22 mouse cellular contexts compared by ENCODE assay signal in genomic region chr13:45052805-45053204, GRCm38 (mm10). TPM values are rescaled to one million over a fixed set of nuclear protein-coding genes. Genes with fewer than 3 reads are reported as not detected.
"Had no signal": no experiment of that assay in that cellular context is flagged by ENCODE, and none has a peak within 500 bp of the region (broad histone marks: within the 10 kb centered on the region; RNA-seq: fewer than 3 reads in every experiment).

No protein-coding gene starts in this region.

- ATAC-seq: liver, postnatal 0 days; lung, postnatal 0 days; midbrain, embryonic 13.5 days; midbrain, embryonic 15.5 days had no signal

- H3K4me2 ChIP-seq: lung, embryonic 14.5 days; midbrain, embryonic 11.5 days; midbrain, embryonic 13.5 days; midbrain, embryonic 15.5 days; neural tube, embryonic 12.5 days had no signal

- H3K36me3 ChIP-seq: midbrain, embryonic 13.5 days; midbrain, embryonic 15.5 days; neural tube, embryonic 12.5 days had no signal

- H3K27ac ChIP-seq: macrophage; midbrain, embryonic 13.5 days; midbrain, embryonic 15.5 days; neural tube, embryonic 12.5 days had no signal

- DNase-seq: liver, postnatal 0 days; lung, embryonic 14.5 days; lung, postnatal 14 days; lung, postnatal 36 days; right cerebral cortex, postnatal 14 days; spleen, adult 18-20 months; thymus, adult 18-20 months; thymus, postnatal 14 days; thymus, postnatal 36 days had no signal

- H3K9ac ChIP-seq: liver, postnatal 0 days; lung, embryonic 14.5 days; midbrain, embryonic 13.5 days; midbrain, embryonic 15.5 days; neural tube, embryonic 12.5 days had no signal

- H3K4me3 ChIP-seq: megakaryocyte, embryonic 14.5 days; midbrain, embryonic 13.5 days; midbrain, embryonic 15.5 days; neural tube, embryonic 12.5 days had no signal

- H3K27me3 ChIP-seq: midbrain, embryonic 13.5 days; midbrain, embryonic 15.5 days; neural tube, embryonic 12.5 days had no signal

- H3K9me3 ChIP-seq: midbrain, embryonic 13.5 days; midbrain, embryonic 15.5 days; neural tube, embryonic 12.5 days had no signal

- H3K4me1 ChIP-seq: midbrain, embryonic 13.5 days; midbrain, embryonic 15.5 days; neural tube, embryonic 12.5 days had no signal

RNA-seq across cellular contexts. Expression of gene Gm9817, which starts 25.7 kb away (rescaled TPM):
- total RNA-seq: megakaryocyte progenitor cell, adult 5-6 weeks; midbrain, postnatal 0 days; monocyte, adult 5-6 weeks; neutrophil, adult 5-6 weeks had no signal
- polyA plus RNA-seq: liver, postnatal 0 days; lung, embryonic 14.5 days; midbrain, embryonic 13.5 days; midbrain, postnatal 0 days; neural tube, embryonic 12.5 days; neural tube, embryonic 14.5 days; thymus, postnatal 0 days had no signal
